Mouse (Mus musculus) CH12.LX (cell line): Measurements from ENCODE around the gene Uxs1. TPM values are rescaled to one million over a fixed set of nuclear protein-coding genes. Genes with fewer than 3 reads are reported as not detected.

ENCODE experiments used
- DNase-seq: peaks from one replicate; pipeline ENCODE4 v3.0.0-alpha.2; 2013; ENCODE audit errors: extremely low read depth
- H3K27ac ChIP-seq: 2 replicates; pipeline ENCODE4 v1.5.1; 2012; ENCODE audit warnings: low read depth, mild to moderate bottlenecking, control low read depth, moderate library complexity; ENCODE audit not compliant: insufficient read depth
- H3K27me3 ChIP-seq: replicated peaks from 2 replicates; pipeline ENCODE3; 2012; ENCODE audit warnings: inconsistent platforms
- H3K36me3 ChIP-seq, 2 experiments: replicated peaks in 1 of 2; 2 replicates each; pipeline versions ENCODE3 to v1.6.1; 2012; ENCODE audit warnings: inconsistent platforms in 1 of 2, low read length in 1 of 2, mild to moderate bottlenecking in 1 of 2, mixed read lengths in 1 of 2, moderate library complexity in 1 of 2; ENCODE audit not compliant: control insufficient read depth in 1 of 2, insufficient read depth in 1 of 2
- H3K4me1 ChIP-seq, 2 experiments: 2 replicates each; pipeline ENCODE4 v1.6.1; 2012; ENCODE audit warnings: inconsistent platforms in 1 of 2, moderate library complexity in 1 of 2; ENCODE audit not compliant: insufficient read depth in 2 of 2, control insufficient read depth in 1 of 2
- H3K4me2 ChIP-seq: 2 replicates; pipeline ENCODE4 v1.6.1; 2012; ENCODE audit warnings: low read depth, mild to moderate bottlenecking, control low read depth; ENCODE audit not compliant: poor library complexity, insufficient read depth, severe bottlenecking
- H3K4me3 ChIP-seq, 3 experiments: fragments of 150-350 bp in 1 of 3; sonication (generic) in 1 of 3; replicated peaks in 1 of 3; 2 replicates each; pipeline versions ENCODE3 to v1.5.1; 2011 to 2012; ENCODE audit warnings: low read depth in 2 of 3, low read length in 2 of 3, mild to moderate bottlenecking in 2 of 3, moderate library complexity in 2 of 3, control low read depth in 1 of 3, improper control_type of control experiment in 1 of 3, inconsistent platforms in 1 of 3, mixed read lengths in 1 of 3; ENCODE audit not compliant: poor library complexity in 1 of 3
- H3K79me2 ChIP-seq: replicated peaks from 2 replicates; pipeline ENCODE4 v1.6.1; 2012; ENCODE audit warnings: mild to moderate bottlenecking, moderate library complexity; ENCODE audit not compliant: control insufficient read depth, poor library complexity, insufficient read depth, severe bottlenecking; ENCODE audit errors: extremely low read depth
- H3K9ac ChIP-seq: 2 replicates; pipeline ENCODE4 v1.6.1; 2012; ENCODE audit warnings: low read depth, mild to moderate bottlenecking, control low read depth, moderate library complexity; ENCODE audit not compliant: insufficient read depth
- H3K9me3 ChIP-seq: replicated peaks from 2 replicates; pipeline ENCODE3; 2012; ENCODE audit warnings: low read length, inconsistent platforms, mixed read lengths
- CHD1 ChIP-seq: IDR thresholded peaks from 2 replicates; pipeline ENCODE4 v1.6.1; 2012; ENCODE audit warnings: low read depth, low read length, improper control_type of control experiment, inconsistent platforms
- CTCF ChIP-seq, 2 experiments: IDR thresholded peaks in 1 of 2; conservative IDR thresholded peaks in 1 of 2; 2 replicates each; pipeline ENCODE4 v1.5.1; 2011 to 2012; ENCODE audit warnings: low read depth in 2 of 2, low read length in 2 of 2, improper control_type of control experiment in 1 of 2, inconsistent platforms in 1 of 2, mild to moderate bottlenecking in 1 of 2, moderate library complexity in 1 of 2
- E2F4 ChIP-seq: IDR thresholded peaks from 2 replicates; pipeline ENCODE4 v1.6.1; 2011; ENCODE audit warnings: low read depth, low read length, improper control_type of control experiment; ENCODE audit not compliant: insufficient replicate concordance
- ELF1 ChIP-seq: IDR thresholded peaks from 2 replicates; pipeline ENCODE4 v1.6.1; 2014; ENCODE audit warnings: low read depth, mild to moderate bottlenecking, inconsistent platforms, low read length, improper control_type of control experiment
- EP300 ChIP-seq: IDR thresholded peaks from 2 replicates; pipeline ENCODE4 v1.6.1; 2011; ENCODE audit warnings: low read length, improper control_type of control experiment
- ETS1 ChIP-seq: conservative IDR thresholded peaks from 2 replicates; pipeline ENCODE4 v1.6.1; 2012; ENCODE audit warnings: low read depth, mild to moderate bottlenecking, inconsistent platforms, low read length, improper control_type of control experiment, moderate library complexity
- GABPA ChIP-seq: IDR thresholded peaks from 2 replicates; pipeline ENCODE4 v1.6.1; 2012; ENCODE audit warnings: low read depth, low read length, improper control_type of control experiment, inconsistent platforms; ENCODE audit not compliant: insufficient replicate concordance
- IRF4 ChIP-seq: IDR thresholded peaks from 2 replicates; pipeline ENCODE4 v1.6.1; 2014; ENCODE audit warnings: low read depth, mild to moderate bottlenecking, inconsistent platforms, low read length, improper control_type of control experiment
- JUN ChIP-seq: IDR thresholded peaks from 2 replicates; pipeline ENCODE4 v1.6.1; 2011; ENCODE audit warnings: low read depth, mild to moderate bottlenecking, low read length, improper control_type of control experiment, moderate library complexity; ENCODE audit not compliant: insufficient read depth
- JUND ChIP-seq: conservative IDR thresholded peaks from 2 replicates; pipeline ENCODE4 v1.6.1; 2011; ENCODE audit warnings: low read depth, low read length, improper control_type of control experiment
- KAT2A ChIP-seq: IDR thresholded peaks from 2 replicates; pipeline ENCODE4 v1.6.1; 2012; ENCODE audit warnings: low read length, improper control_type of control experiment, inconsistent platforms; ENCODE audit not compliant: insufficient replicate concordance
- MAFK ChIP-seq: IDR thresholded peaks from 2 replicates; pipeline ENCODE4 v1.6.1; 2011; ENCODE audit warnings: low read length, improper control_type of control experiment; ENCODE audit not compliant: insufficient replicate concordance
- MAX ChIP-seq: IDR thresholded peaks from 2 replicates; pipeline ENCODE4 v1.6.1; 2011; ENCODE audit warnings: low read length, improper control_type of control experiment
- MXI1 ChIP-seq: IDR thresholded peaks from 2 replicates; pipeline ENCODE4 v1.6.1; 2011; ENCODE audit warnings: mild to moderate bottlenecking, low read depth, low read length, improper control_type of control experiment
- MYC ChIP-seq: IDR thresholded peaks from 2 replicates; pipeline ENCODE4 v1.6.1; 2011; ENCODE audit warnings: low read depth, mild to moderate bottlenecking, improper control_type of control experiment, low read length
- NELFE ChIP-seq: IDR thresholded peaks from 2 replicates; pipeline ENCODE4 v1.6.1; 2011; ENCODE audit warnings: low read depth, low read length, improper control_type of control experiment
- NRF1 ChIP-seq: IDR thresholded peaks from 2 replicates; pipeline ENCODE4 v1.6.1; 2014; ENCODE audit warnings: low read depth, mild to moderate bottlenecking, inconsistent platforms, low read length, improper control_type of control experiment, moderate library complexity
- POLR2A ChIP-seq: IDR thresholded peaks from 2 replicates; pipeline ENCODE4 v1.6.1; 2011; ENCODE audit warnings: low read depth, mild to moderate bottlenecking, improper control_type of control experiment, low read length
- POLR2AphosphoS2 ChIP-seq: IDR thresholded peaks from 2 replicates; pipeline ENCODE4 v1.6.1; 2011; ENCODE audit warnings: low read depth, low read length, improper control_type of control experiment
- RAD21 ChIP-seq: IDR thresholded peaks from 2 replicates; pipeline ENCODE4 v1.6.1; 2011; ENCODE audit warnings: low read depth, mild to moderate bottlenecking, low read length, improper control_type of control experiment, moderate library complexity
- RCOR1 ChIP-seq: conservative IDR thresholded peaks from 2 replicates; pipeline ENCODE4 v1.6.1; 2012; ENCODE audit warnings: low read depth, mild to moderate bottlenecking, inconsistent platforms, low read length, improper control_type of control experiment
- SIN3A ChIP-seq: IDR thresholded peaks from 2 replicates; pipeline ENCODE4 v1.6.1; 2012; ENCODE audit warnings: low read length, improper control_type of control experiment, inconsistent platforms
- SMC3 ChIP-seq: IDR thresholded peaks from 2 replicates; pipeline ENCODE4 v1.6.1; 2011; ENCODE audit warnings: low read depth, low read length, improper control_type of control experiment
- TBP ChIP-seq: conservative IDR thresholded peaks from 2 replicates; pipeline ENCODE4 v1.6.1; 2011; ENCODE audit warnings: low read depth, low read length, improper control_type of control experiment
- TCF12 ChIP-seq: IDR thresholded peaks from 2 replicates; pipeline ENCODE4 v1.6.1; 2014; ENCODE audit warnings: low read depth, mild to moderate bottlenecking, inconsistent platforms, low read length, improper control_type of control experiment
- USF1 ChIP-seq: IDR thresholded peaks from 2 replicates; pipeline ENCODE4 v1.6.1; 2014; ENCODE audit warnings: low read depth, mild to moderate bottlenecking, inconsistent platforms, low read length, improper control_type of control experiment
- USF2 ChIP-seq: conservative IDR thresholded peaks from 2 replicates; pipeline ENCODE4 v1.6.1; 2011; ENCODE audit warnings: low read depth, low read length, improper control_type of control experiment
- ZC3H11A ChIP-seq: IDR thresholded peaks from 2 replicates; pipeline ENCODE4 v1.6.1; 2012; ENCODE audit warnings: low read depth, mild to moderate bottlenecking, inconsistent platforms, low read length, improper control_type of control experiment
- dilution Hi-C: fragments of 300-500 bp; cut with MboI; formaldehyde crosslinking; loops from 2 replicates; pipeline ENCODE4 v1.14.3; 2020; ENCODE audit warnings: low sequenced_read_pairs; ENCODE audit not compliant: extremely low pct_unique_long_range_greater_than_20kb, extremely low pct_ligation_motif_present
- in situ Hi-C: fragments of 300-500 bp; cut with MboI; formaldehyde crosslinking; loops from 3 replicates; pipeline ENCODE4 v1.14.3; 2019; ENCODE audit warnings: low sequenced_read_pairs, low pct_ligation_motif_present, low pct_unique_long_range_greater_than_20kb, mixed read lengths
- polyA plus RNA-seq: library from polyadenylated mRNA; unstranded; fragments of >175 nt; gene quantifications from 2 replicates; pipeline ENCODE4 v1.2.1, GENCODE M21; 2012; ENCODE audit warnings: low read depth; ENCODE audit not compliant: insufficient read length
- total RNA-seq, 2 experiments: library from RNA; depleted of rRNA; stranded (reverse); fragments of 300-350 nt in 1 of 2; fragments of >200 nt in 1 of 2; gene quantifications; 2 replicates each; pipeline ENCODE4 v1.2.3; 2012 to 2014

Uxs1 gene
- total and polyA plus RNA-seq, 3 experiments, result 18.4 to 33.3 (median 31.3) TPM

DNA sequence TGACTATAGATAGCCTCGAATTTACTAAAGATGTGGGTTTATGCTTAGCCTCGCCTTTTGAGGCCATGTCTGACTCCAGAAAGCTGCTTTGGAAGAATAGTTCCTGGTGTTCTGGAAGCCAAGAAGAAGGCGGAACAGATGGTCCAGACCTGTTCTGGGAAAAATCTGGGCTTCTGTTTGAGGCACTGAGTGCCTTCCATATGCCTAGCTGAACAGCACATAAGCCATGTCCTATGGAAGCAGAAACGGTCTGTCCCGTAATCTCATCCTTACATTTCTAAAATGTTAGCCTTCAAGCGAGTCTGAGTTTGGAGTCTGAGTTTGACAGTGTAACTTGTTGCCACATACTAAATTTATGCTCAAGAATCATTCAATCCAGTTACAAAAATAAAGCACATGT, 49.6 kb upstream of the Uxs1 start:
- H3K36me3 ChIP-seq, result no peaks in the 10 kb centered on the region
- H3K4me3 ChIP-seq, result no peak overlapping the region
- in situ Hi-C loops, result no loop called here
- no peak overlapping the region for H3K27ac ChIP-seq
- H3K79me2 ChIP-seq, result no peaks in the 10 kb centered on the region
- no peaks in the 10 kb centered on the region for H3K4me1 ChIP-seq
- no peaks in the 10 kb centered on the region for H3K27me3 ChIP-seq
- H3K9me3 ChIP-seq, result no peaks in the 10 kb centered on the region
- TF ChIP-seq KAT2A, result no peak
- no peak for TF ChIP-seq MYC
- no peak for TF ChIP-seq IRF4
- no peak for TF ChIP-seq GABPA
- no peak for TF ChIP-seq CTCF (conservative IDR thresholded peaks at IDR 0.05 in 1 of 2, IDR thresholded peaks at IDR 0.05 in 1 of 2; ENCODE audit: low read depth in 2 of 2, low read length in 2 of 2)
- no peak for TF ChIP-seq USF1
- TF ChIP-seq MAX, result no peak
- TF ChIP-seq USF2, result no peak
- no peak for TF ChIP-seq NRF1
- TF ChIP-seq RCOR1, result no peak
- no peak for TF ChIP-seq ETS1
- no peak for TF ChIP-seq JUND
- no peak for TF ChIP-seq MAFK
- TF ChIP-seq CHD1, result no peak
- TF ChIP-seq ZC3H11A, result no peak
- TF ChIP-seq SIN3A, result no peak
- no peak for TF ChIP-seq EP300
- TF ChIP-seq ELF1, result no peak
- TF ChIP-seq POLR2A, result no peak
- TF ChIP-seq RAD21, result no peak
- TF ChIP-seq, all 38 proteins: peak for 0
- DNase-seq, result no peak
- H3K9ac ChIP-seq, result no peak overlapping the region
- no peak overlapping the region for H3K4me2 ChIP-seq
- dilution Hi-C loops, result no loop called here

DNA sequence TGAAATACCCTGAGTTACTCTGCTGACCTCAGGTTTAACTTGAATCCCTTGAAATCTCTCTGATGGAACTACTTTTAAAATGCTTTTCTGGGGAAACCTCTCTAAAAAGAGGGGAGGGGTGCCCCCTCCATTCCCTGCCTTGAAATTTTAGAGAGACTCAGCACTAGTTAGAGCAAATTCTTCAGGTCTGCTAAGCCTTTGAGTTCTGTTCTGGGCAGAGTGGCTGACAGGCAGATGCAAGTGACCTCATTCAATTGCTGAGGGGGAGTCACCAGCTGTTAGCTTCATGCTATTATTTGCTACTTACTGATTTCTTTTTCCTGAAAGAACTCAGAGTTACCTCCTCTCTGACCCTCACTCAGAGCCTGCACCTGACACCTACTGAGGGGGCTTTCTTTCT, 43.5 kb upstream of the Uxs1 start:
- dilution Hi-C loops, result no loop called here
- Histone ChIP-seq H3K79me2 (no peaks in the 10 kb centered on the region), H3K9ac (no peak overlapping the region), H3K27me3 (no peaks in the 10 kb centered on the region), H3K4me2 (no peak overlapping the region), H3K4me1 (peaks cover 0 to 6% of the 10 kb centered on the region in 2 experiments; a peak in 1 of 4 replicates), H3K9me3 (no peaks in the 10 kb centered on the region), H3K4me3 (no peak overlapping the region), H3K27ac (no peak overlapping the region), H3K36me3 (no peaks in the 10 kb centered on the region)
- no peak for DNase-seq
- TF ChIP-seq TBP, result no peak
- no peak for TF ChIP-seq CTCF (conservative IDR thresholded peaks at IDR 0.05 in 1 of 2, IDR thresholded peaks at IDR 0.05 in 1 of 2; ENCODE audit: low read depth in 2 of 2, low read length in 2 of 2)
- no peak for TF ChIP-seq MYC
- TF ChIP-seq E2F4, result no peak
- TF ChIP-seq USF1, result no peak
- no peak for TF ChIP-seq TCF12
- TF ChIP-seq GABPA, result no peak
- no peak for TF ChIP-seq ETS1
- TF ChIP-seq ZC3H11A, result no peak
- TF ChIP-seq MAX, result no peak
- TF ChIP-seq SMC3, result no peak
- TF ChIP-seq MXI1, result no peak
- no peak for TF ChIP-seq JUN
- no peak for TF ChIP-seq USF2
- no peak for TF ChIP-seq NELFE
- no peak for TF ChIP-seq POLR2AphosphoS2
- TF ChIP-seq ELF1, result no peak
- in situ Hi-C loops, result no loop called here
